Mouse (Mus musculus) embryonic facial prominence, embryonic 15.5 days (tissue): Measurements from ENCODE around the gene Arhgdia. TPM values are rescaled to one million over a fixed set of nuclear protein-coding genes. Genes with fewer than 3 reads are reported as not detected.
A peak's percentile ranks its signal among the peaks of the same experiment; 100 is the strongest.

ENCODE experiments used
- ATAC-seq: fragments of 200-750 bp; cut with Nextera tagmentation; 2 replicates; pipeline ENCODE4 v1.8.0; 2017; ENCODE audit warnings: low read depth, moderate TSS enrichment; ENCODE audit not compliant: insufficient number of reproducible peaks, low FRiP score, low TSS enrichment
- H3K27ac ChIP-seq: fragments of 300-500 bp; sonication (generic); replicated peaks from 2 replicates; pipeline ENCODE4 v1.5.1; 2015; ENCODE audit warnings: mild to moderate bottlenecking, inconsistent platforms
- H3K27me3 ChIP-seq: fragments of 300-500 bp; sonication (generic); 2 replicates; pipeline ENCODE4 v1.6.1; 2015; ENCODE audit warnings: inconsistent platforms
- H3K36me3 ChIP-seq: fragments of 300-500 bp; sonication (generic); 2 replicates; pipeline ENCODE4 v1.6.1; 2015; ENCODE audit warnings: mild to moderate bottlenecking, inconsistent platforms
- H3K4me1 ChIP-seq: fragments of 300-500 bp; sonication (generic); 2 replicates; pipeline ENCODE4 v1.6.1; 2015; ENCODE audit warnings: inconsistent platforms
- H3K4me2 ChIP-seq: fragments of 300-500 bp; sonication (generic); replicated peaks from 2 replicates; pipeline ENCODE4 v1.6.1; 2015; ENCODE audit warnings: mild to moderate bottlenecking, inconsistent platforms
- H3K4me3 ChIP-seq: fragments of 300-500 bp; sonication (generic); replicated peaks from 2 replicates; pipeline ENCODE4 v1.5.1; 2015; ENCODE audit warnings: mild to moderate bottlenecking, inconsistent platforms
- H3K9ac ChIP-seq: fragments of 300-500 bp; sonication (generic); 2 replicates; pipeline ENCODE4 v1.6.1; 2015; ENCODE audit warnings: inconsistent platforms
- H3K9me3 ChIP-seq: fragments of 300-500 bp; sonication (generic); replicated peaks from 2 replicates; pipeline ENCODE4 v1.6.1; 2016; ENCODE audit warnings: inconsistent platforms
- WGBS: fragments of 180-500 bp; shearing (Covaris S2); methylation state at CpG from one replicate; pipeline ENCODE4 v1.1.7; 2015; 5-methylcytosine and 5-hydroxymethylcytosine counted together
- polyA plus RNA-seq: library from polyadenylated mRNA; unstranded; fragments of >200 nt; fragmentation: Nextera tagmentation; extraction: Ambion mirVana; gene quantifications from 2 replicates; pipeline ENCODE4 v1.2.1, GENCODE M21; 2015

The Arhgdia gene
- polyA plus RNA-seq, 1 experiment from 2014 or later: 593 TPM

DNA sequence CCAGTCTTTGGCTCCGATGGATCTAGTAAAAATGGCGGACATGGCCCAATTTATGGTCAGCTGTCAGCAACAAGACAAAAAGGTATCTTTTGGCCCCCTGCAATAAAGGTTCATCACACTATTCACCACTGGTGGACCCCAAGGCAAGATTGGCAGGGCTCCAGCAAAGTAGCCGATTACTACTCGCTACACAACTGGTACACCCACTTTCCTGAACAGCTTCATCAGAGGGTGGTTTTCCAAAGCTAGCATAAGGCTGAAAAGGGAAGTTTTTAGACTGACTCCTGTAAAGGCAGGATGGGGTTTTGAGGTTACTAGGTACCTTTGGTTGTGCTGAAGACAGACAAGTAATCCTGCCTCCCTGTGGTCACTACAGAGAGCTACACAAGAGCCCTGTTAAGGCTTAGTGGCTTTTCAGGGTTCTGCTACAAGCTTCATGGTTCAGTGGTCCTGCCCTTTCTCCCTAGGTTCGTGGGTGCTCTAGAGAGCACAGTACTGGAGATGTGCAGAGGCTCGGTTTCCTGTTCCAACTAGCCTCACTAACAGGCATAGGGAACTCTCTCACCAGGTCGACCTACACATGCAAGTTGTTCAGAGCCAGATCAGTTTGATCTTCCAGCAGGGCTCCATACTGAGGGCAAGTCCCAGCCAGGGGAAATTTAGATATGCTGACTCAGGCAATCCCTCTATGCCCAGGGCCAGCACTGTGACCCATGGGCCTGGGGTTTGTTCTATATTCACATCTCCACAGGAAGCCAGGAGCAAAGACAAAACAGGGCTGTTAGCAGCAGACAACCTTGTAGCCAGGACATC, 4.0 kb downstream of the Arhgdia start:
- peaks cover 37% of the 10 kb centered on the region for H3K4me1 ChIP-seq
- no peak overlapping the region for H3K9ac ChIP-seq
- H3K9me3 ChIP-seq: no peaks in the 10 kb centered on the region
- no peak overlapping the region for H3K4me2 ChIP-seq
- no peak overlapping the region for H3K4me3 ChIP-seq
- 83% methylated on average over 7 of the region's 7 CpGs for WGBS
- ATAC-seq: no peak
- no peaks in the 10 kb centered on the region for H3K27me3 ChIP-seq
- H3K36me3 ChIP-seq: peaks cover 30% of the 10 kb centered on the region
- H3K27ac ChIP-seq: no peak overlapping the region

DNA sequence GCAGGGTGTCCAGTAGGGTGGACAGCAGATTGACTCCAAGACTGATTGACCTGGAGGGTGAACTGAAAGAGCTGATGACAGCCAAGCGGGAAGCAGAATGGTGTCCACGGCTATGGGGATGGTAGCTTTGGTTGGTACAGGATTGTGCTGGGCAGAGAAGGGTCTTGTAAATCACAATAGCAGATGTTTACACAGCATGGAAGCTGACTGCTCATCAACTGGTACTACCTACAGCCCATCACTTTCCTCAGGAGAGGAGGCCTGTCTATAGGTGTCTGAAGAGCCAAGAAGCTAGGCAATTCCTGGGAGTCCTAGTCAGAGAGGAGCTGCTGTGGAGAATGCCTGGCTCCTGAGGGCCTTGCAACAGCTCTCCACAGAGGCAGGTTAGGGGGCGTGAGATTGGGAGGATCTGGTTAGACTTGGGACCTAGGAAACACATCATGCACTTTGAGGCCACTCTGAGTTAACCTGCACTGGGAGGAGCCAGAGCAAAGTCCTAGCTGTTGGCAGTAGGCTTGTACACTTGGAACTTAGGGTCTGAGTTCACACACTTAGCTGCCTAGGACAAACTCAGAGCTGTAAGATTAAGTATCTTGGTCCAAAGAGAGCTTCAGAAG, 5.0 kb downstream of the Arhgdia start:
- H3K4me2 ChIP-seq: no peak overlapping the region
- H3K4me3 ChIP-seq: no peak overlapping the region
- 85% methylated on average over 3 of the region's 3 CpGs for WGBS
- peaks cover 35% of the 10 kb centered on the region for H3K4me1 ChIP-seq
- H3K9ac ChIP-seq: no peak overlapping the region
- no peak for ATAC-seq
- H3K9me3 ChIP-seq: no peaks in the 10 kb centered on the region
- no peaks in the 10 kb centered on the region for H3K27me3 ChIP-seq
- H3K27ac ChIP-seq: 0 out of 2 replicates have a peak overlapping the region, but pooled peaks have one; percentile 14
- peaks cover 30% of the 10 kb centered on the region for H3K36me3 ChIP-seq

DNA sequence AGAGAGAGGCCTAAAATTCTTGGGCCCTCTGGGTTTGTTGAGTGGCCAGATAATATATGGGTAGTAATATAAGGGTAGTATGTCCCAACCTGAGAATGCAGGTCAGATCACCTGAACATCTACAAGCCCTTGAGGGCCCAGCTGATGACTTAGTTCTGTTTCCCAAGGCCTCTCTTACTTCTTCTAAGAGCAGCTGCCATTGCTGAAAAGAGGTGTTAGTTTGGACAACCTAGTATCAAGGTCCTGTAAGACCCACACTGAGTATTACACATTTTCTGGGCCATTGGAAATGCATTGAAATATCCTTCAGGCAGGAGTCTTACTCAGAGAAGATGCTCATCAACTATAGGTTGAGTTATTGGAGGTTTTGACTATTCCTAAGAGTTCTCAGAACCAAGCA, 5.5 kb downstream of the Arhgdia start:
- Histone ChIP-seq H3K27me3 (no peaks in the 10 kb centered on the region), H3K4me1 (peaks cover 40% of the 10 kb centered on the region), H3K4me3 (no peak overlapping the region), H3K4me2 (no peak overlapping the region), H3K36me3 (peaks cover 35% of the 10 kb centered on the region), H3K9ac (no peak overlapping the region), H3K27ac (no peak overlapping the region), H3K9me3 (no peaks in the 10 kb centered on the region)
- ATAC-seq: no peak

DNA sequence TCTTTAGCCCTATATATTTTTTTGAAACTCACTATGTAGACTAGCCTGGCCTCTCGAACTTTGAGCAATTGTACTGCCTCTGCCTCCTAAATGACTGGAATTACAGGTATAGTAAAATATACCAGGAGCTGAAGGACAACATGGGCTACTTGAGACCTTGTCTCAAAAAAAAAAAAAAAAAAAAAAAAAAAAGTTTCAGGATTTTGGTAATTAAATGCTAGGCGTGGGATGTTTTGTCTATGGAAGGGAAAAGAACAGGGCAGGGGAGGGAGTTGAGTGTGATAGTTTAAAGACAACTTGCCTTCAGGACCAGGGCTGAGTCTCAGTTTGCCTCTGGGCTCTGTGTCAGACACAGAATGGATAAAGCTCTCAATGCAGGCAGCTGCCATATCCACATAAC, 6.4 kb downstream of the Arhgdia start:
- H3K9me3 ChIP-seq: no peaks in the 10 kb centered on the region
- H3K27me3 ChIP-seq: no peaks in the 10 kb centered on the region
- no peak overlapping the region for H3K4me3 ChIP-seq
- ATAC-seq: no peak
- WGBS: 78% methylated on average over 2 of the region's 2 CpGs
- peaks cover 44% of the 10 kb centered on the region for H3K36me3 ChIP-seq
- H3K9ac ChIP-seq: 0 out of 2 replicates have a peak overlapping the region, but pooled peaks have one; percentile 2
- H3K4me1 ChIP-seq: peaks cover 40% of the 10 kb centered on the region
- 0 out of 2 replicates have a peak overlapping the region, but pooled peaks have one; percentile 22 for H3K27ac ChIP-seq
- H3K4me2 ChIP-seq: no peak overlapping the region

DNA sequence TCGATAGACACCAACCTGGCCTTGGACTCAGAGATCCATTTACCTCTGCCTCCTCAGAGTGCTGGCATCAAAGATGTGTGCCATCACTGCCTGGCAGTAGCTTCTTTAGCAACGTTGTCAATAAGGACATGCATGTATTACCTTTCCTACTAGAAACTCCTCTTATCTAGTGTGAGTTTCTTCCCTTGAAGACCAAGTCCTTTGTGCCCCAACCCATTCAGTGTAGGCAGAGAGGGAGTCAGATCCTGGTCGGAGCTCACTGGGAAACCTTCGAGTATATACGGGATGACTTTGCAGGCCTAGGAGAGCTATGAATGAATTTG, 7.2 kb downstream of the Arhgdia start:
- Histone ChIP-seq H3K36me3 (peaks cover 44% of the 10 kb centered on the region), H3K27ac (peak overlapping the region; percentile 22; the same call in 1 of the 2 replicates), H3K9me3 (no peaks in the 10 kb centered on the region), H3K4me2 (peak overlapping the region; percentile 68), H3K9ac (0 out of 2 replicates have a peak overlapping the region, but pooled peaks have one; percentile 2), H3K4me3 (peak overlapping the region; percentile 97), H3K4me1 (peaks cover 32% of the 10 kb centered on the region), H3K27me3 (no peaks in the 10 kb centered on the region)
- ATAC-seq: no peak
- 35% methylated on average over 5 of the region's 5 CpGs for WGBS

DNA sequence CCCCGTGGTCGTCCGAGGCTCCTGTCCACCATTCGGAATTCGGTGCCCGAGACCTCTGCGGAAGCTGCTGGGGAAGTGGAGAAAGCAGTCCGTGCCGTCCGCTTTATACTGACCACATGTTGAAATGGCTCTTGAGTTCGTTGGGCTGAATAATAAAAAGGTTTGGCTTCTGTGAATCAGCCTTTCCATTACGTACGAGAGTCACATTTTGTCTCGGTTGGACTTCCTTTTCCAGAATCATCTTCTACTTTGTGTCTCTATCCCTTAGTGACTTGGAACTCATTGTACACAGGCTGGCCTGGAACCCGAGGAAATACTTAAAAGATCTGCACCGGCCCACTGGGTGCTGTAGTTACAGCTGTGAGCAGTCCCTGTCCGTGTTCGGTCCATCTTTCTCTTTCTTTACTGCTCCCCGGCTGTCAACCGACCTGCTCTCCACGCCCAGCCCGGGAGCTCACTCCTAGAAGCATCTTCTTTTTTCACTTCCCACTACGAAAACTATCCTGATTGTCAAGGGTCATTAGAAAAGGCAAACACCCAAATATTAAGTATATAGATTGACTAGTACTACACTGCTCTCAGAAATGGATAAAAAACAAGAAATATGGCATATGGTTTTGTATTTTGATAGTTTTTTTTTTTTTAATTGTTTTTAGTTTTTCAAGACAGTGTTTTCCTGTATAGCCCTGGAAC, 7.7 kb downstream of the Arhgdia start:
- Histone ChIP-seq H3K4me2 (peak overlapping the region; percentile 68), H3K27ac (peak overlapping the region; percentile 98), H3K4me1 (peaks cover 27% of the 10 kb centered on the region), H3K4me3 (peak overlapping the region; percentile 97), H3K36me3 (peaks cover 43% of the 10 kb centered on the region), H3K9ac (peak overlapping the region; percentile 90), H3K9me3 (no peaks in the 10 kb centered on the region), H3K27me3 (no peaks in the 10 kb centered on the region)
- under 1% methylated on average over 23 of the region's 23 CpGs for WGBS
- ATAC-seq: no peak

DNA sequence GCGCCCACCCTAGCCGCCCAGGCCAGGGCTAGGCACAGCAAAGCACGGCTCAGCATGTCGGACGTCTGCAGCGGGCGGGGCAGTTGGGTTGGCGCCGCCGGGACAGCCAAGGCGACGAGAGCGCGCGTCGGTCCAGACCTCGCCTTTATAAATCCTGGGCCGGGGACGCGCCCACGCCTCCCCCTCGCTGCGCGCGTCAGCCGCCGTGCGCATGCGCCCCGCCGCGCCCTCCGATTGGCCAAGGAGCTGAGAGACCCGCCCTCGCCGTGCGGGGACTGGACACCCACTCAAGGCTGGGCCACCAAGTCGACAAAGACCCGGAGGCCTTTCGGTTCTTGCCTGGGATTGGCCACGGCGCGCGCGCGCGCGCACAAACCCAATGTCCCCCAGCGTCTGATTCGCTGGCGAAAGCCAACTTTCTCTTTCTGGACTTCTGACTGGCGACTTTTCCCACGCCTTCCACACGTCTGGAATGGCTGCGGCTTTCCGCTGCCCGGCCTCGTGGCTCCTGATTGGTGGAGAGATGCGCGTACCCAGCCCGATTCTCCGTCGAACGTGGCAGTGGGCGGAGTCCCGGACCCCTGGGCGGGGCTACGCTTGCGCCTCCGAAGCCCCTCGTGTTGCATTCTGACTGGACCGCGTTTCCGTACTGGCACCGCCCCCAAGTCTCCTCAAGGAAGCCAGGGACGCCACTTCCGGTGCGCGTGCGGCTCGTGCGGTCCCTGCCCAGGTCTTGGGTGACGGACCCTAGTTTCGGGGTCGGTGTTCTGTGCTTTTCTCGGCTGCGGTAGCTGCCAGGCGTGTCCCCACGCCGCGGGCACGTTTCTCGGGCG, 8.5 kb downstream of the Arhgdia start, which contains the start of gene P4hb:
TSS of gene P4hb (minus strand) at position 502 of the 833 bp plus-strand sequence.
- Histone ChIP-seq H3K9ac (peak within 1 kb of the TSS; percentile 94), H3K27ac (peak within 1 kb of the TSS; percentile 98), H3K4me3 (peak within 1 kb of the TSS; percentile 97), H3K9me3 (no peaks in the 10 kb centered on the region), H3K4me1 (peaks cover 25% of the 10 kb centered on the region), H3K27me3 (no peaks in the 10 kb centered on the region), H3K4me2 (peak within 1 kb of the TSS; percentile 75), H3K36me3 (peaks cover 43% of the 10 kb centered on the region)
- peak; percentile 96 for ATAC-seq
- WGBS: under 1% methylated on average over 94 of the region's 94 CpGs

DNA sequence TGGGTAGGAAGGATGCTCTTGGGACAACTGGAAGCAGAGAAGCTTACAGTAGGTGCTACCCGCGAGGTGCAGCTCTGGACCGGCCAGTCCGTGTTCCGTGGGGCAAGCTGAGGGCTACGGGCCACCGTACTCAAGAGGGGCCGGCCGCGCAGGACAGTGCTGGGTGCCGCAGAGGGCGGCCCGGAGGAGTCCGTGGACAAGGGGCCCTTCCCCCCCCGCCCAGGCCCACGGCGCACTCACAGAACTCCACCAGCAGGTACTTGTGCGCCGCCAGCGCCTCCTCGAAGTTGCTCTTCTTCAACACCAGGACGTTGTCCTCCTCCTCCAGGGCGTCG, 9.0 kb downstream of the Arhgdia start:
- H3K4me3 ChIP-seq: peak overlapping the region; percentile 97
- peak overlapping the region; percentile 94 for H3K9ac ChIP-seq
- peak overlapping the region; percentile 98 for H3K27ac ChIP-seq
- H3K9me3 ChIP-seq: no peaks in the 10 kb centered on the region
- peak; percentile 15 for ATAC-seq
- under 1% methylated on average over 22 of the region's 24 CpGs for WGBS
- peaks cover 25% of the 10 kb centered on the region for H3K4me1 ChIP-seq
- H3K36me3 ChIP-seq: peaks cover 43% of the 10 kb centered on the region
- no peaks in the 10 kb centered on the region for H3K27me3 ChIP-seq
- H3K4me2 ChIP-seq: peak overlapping the region; percentile 75

DNA sequence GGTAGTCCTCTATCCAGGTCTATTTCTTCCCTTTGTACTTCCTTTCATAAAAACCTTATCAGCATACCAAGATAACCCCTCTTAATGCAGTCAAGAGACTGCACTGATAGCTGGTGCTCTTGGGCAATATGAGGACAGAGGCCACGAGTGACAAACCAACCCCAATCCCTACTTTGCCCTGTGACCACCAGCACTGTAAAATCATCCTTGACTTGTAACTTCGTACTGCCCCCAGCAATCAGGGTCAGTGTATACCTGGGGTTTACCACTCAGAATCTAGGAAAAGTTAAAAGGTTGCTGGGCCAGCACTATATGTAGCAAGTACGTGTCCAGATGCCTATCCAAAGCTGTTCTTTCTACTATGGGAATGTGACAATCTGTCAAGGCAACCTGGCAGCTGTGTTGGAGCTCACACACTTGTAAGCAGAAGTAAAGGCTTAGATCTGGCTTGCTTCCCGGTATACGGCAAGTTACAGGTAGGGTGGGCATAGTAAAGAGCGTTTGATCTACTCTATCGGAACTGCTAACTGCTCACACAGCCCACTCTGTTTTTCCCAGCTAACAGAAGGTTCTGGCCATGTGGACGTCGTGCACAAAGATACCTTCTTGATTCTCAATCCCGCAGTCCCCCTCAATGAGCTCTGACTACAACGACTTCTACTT, 9.5 kb downstream of the Arhgdia start:
- 8% methylated on average over 11 of the region's 11 CpGs for WGBS
- peaks cover 25% of the 10 kb centered on the region for H3K4me1 ChIP-seq
- H3K4me3 ChIP-seq: peak overlapping the region; percentile 97
- no peak for ATAC-seq
- no peaks in the 10 kb centered on the region for H3K27me3 ChIP-seq
- H3K4me2 ChIP-seq: peak overlapping the region; percentile 75
- H3K9ac ChIP-seq: peak overlapping the region; percentile 94
- H3K36me3 ChIP-seq: peaks cover 43% of the 10 kb centered on the region
- no peaks in the 10 kb centered on the region for H3K9me3 ChIP-seq
- H3K27ac ChIP-seq: peak overlapping the region; percentile 98

DNA sequence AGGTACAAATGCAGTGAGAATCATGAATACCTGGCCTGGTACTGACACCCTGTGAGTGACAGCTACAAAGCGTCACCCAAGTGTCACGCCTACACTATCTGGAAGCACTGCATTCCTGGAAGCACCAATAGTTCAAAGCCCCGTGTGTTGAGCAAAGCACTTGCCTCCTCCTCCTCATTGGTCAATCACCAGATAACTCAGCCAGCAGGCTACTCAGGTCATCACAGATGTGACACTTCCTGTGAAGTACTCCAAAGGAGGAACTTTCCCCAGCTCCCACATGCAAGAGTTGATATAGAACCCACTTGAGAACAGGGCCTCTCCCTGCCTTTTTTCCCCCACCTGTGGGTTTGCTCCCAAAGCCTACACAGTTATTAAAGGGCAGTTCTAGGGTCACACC, 10.3 kb downstream of the Arhgdia start:
- Histone ChIP-seq H3K4me3 (peak overlapping the region; percentile 97), H3K4me2 (peak overlapping the region; percentile 75), H3K36me3 (peaks cover 49% of the 10 kb centered on the region), H3K4me1 (peaks cover 25% of the 10 kb centered on the region), H3K27me3 (no peaks in the 10 kb centered on the region), H3K9me3 (no peaks in the 10 kb centered on the region), H3K9ac (peak overlapping the region; percentile 94), H3K27ac (no peak overlapping the region)
- 59% methylated on average over 3 of the region's 3 CpGs for WGBS
- no peak for ATAC-seq
